Mouse (Mus musculus): ENCODE measurements around the gene Myo1d.

The Myo1d gene

GRCm38 (mm10) chr11:80575794-80576193 is 204.0 kb downstream of the Myo1d start:
- TF ChIP-seq GATA4 (IDR thresholded peaks at IDR 0.05; ENCODE audit: insufficient replicate concordance, low read length), result no peak

DNA sequence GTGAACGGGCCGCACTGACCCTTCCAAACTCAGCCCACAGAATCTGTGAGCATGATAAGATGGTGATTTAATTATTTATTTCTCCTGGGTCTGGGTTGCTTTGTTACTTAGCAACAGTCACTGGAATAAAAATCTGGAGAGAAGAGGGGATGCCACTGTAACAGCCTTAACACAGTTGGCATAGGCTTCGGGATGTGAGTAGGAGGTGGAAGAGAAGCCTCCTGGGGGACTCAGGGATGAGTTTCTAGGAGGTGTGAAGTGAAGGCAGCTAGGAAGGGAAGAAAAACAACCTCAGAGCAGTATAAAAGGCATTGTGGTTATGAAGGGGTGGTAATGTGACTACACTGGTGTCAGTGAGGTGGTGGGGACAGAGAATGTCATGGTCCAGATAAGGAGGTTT is 213.5 kb downstream of the Myo1d start:
- no peak for TF ChIP-seq GATA4 (IDR thresholded peaks at IDR 0.05; ENCODE audit: insufficient replicate concordance, low read length)

GRCm38 (mm10) chr11:80564975-80565965 is 214.6 kb downstream of the Myo1d start:
- no peak for TF ChIP-seq GATA4 (IDR thresholded peaks at IDR 0.05; ENCODE audit: insufficient replicate concordance, low read length)

- TF ChIP-seq GATA4 (IDR thresholded peaks at IDR 0.05; ENCODE audit: insufficient replicate concordance, low read length), result no peak
Measured at GRCm38 (mm10) chr11:80562479-80562878, 217.3 kb downstream of the Myo1d start.

- no peak for TF ChIP-seq GATA4 (IDR thresholded peaks at IDR 0.05; ENCODE audit: insufficient replicate concordance, low read length)
Measured at GRCm38 (mm10) chr11:80560770-80561169, 219.1 kb downstream of the Myo1d start.

GRCm38 (mm10) chr11:80555416-80555815 is 224.4 kb downstream of the Myo1d start:
- no peak for TF ChIP-seq GATA4 (IDR thresholded peaks at IDR 0.05; ENCODE audit: insufficient replicate concordance, low read length)

DNA sequence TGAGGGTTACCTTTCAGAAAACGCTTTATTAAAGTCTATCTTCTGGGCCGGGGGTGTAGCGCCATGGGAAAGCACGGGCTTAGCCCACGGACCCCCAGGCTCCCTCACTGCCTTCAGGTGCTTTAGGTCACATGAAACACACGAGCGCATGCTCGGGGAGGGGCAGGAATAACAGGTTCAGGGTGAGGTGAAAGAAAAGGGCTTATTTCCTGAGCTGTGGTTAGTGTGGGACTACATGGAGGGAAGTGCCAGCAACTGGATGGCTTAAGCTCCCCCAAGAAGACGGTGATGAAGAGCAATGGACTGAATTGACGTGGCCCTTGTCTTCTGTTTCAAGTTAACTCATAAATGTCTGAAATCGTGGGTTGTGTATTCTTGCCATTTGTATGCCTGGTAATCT is 226.8 kb downstream of the Myo1d start:
- TF ChIP-seq GATA4 (IDR thresholded peaks at IDR 0.05; ENCODE audit: insufficient replicate concordance, low read length), result no peak

GRCm38 (mm10) chr11:80551634-80552033 is 228.2 kb downstream of the Myo1d start:
- TF ChIP-seq GATA4 (IDR thresholded peaks at IDR 0.05; ENCODE audit: insufficient replicate concordance, low read length), result no peak

GRCm38 (mm10) chr11:80550264-80550663 is 229.6 kb downstream of the Myo1d start:
- no peak for TF ChIP-seq GATA4 (IDR thresholded peaks at IDR 0.05; ENCODE audit: insufficient replicate concordance, low read length)

- TF ChIP-seq GATA4 (IDR thresholded peaks at IDR 0.05; ENCODE audit: insufficient replicate concordance, low read length), result no peak
Measured at GRCm38 (mm10) chr11:80549854-80550253, 230.0 kb downstream of the Myo1d start.

DNA sequence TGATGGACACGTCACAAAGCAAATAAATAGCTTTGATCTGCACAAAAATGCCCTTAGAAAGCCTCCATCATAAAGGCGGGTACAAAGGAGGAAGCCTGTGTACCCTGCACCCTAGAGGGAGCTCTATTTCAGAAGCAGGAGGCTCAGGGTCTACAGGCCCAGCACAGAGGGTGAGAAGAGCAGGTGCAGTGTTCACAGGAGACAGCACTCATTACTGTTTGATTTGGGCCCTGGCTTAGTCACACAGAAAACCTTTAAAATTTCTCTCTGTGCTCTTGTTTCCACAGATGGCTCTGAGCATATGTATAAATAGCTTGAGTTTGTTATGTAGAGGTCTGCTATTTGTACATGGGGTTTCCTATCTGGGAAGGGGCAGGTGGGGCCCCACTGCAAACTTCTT is 233.6 kb downstream of the Myo1d start:
- no peak for TF ChIP-seq GATA4 (IDR thresholded peaks at IDR 0.05; ENCODE audit: insufficient replicate concordance, low read length)

GRCm38 (mm10) chr11:80539056-80539455 is 240.8 kb downstream of the Myo1d start:
- TF ChIP-seq GATA4 (IDR thresholded peaks at IDR 0.05; ENCODE audit: insufficient replicate concordance, low read length), result no peak

DNA sequence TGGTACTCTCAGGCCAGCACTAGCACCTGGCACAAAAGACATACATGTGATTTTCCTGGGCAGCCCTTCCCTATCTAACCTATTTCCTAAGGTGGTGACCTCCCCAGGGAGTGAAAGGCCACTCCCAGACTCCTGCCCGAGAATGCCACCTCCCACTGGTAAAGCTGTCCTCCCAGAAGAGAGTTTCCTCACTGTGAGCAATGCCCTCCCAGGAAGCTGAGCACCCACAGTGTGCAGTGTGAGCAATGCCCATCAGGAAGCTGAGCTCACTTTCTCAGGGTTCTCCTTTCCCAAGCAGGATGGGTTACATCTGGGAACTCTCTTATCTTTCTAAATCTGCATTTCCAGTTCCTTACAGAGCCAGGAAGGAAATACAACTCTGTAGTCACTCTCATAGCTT is 246.9 kb downstream of the Myo1d start:
- TF ChIP-seq GATA4 (IDR thresholded peaks at IDR 0.05; ENCODE audit: insufficient replicate concordance, low read length), result no peak

DNA sequence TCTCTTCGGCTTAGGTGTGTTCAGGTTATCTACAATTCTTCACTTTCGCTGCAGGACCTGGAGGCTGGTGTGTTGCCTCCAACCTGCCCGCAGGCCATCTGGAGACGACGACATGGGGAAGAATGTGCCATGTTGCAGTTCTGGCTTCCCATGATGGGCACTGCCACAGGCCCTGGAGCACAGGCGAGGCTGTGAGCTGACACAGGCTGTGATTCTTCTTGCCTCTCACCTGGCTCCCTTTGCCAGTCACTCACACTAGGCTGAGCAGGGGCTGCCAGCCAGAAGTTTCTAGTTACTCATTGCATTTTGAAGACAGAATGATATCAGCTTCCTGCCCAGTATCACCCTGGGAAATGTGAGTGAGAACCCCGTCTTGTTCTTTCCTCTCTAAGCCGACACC is 250.7 kb downstream of the Myo1d start:
- no peak for TF ChIP-seq GATA4 (IDR thresholded peaks at IDR 0.05; ENCODE audit: insufficient replicate concordance, low read length)

GRCm38 (mm10) chr11:80527697-80528096 is 252.1 kb downstream of the Myo1d start:
- no peak for TF ChIP-seq GATA4 (IDR thresholded peaks at IDR 0.05; ENCODE audit: insufficient replicate concordance, low read length)

DNA sequence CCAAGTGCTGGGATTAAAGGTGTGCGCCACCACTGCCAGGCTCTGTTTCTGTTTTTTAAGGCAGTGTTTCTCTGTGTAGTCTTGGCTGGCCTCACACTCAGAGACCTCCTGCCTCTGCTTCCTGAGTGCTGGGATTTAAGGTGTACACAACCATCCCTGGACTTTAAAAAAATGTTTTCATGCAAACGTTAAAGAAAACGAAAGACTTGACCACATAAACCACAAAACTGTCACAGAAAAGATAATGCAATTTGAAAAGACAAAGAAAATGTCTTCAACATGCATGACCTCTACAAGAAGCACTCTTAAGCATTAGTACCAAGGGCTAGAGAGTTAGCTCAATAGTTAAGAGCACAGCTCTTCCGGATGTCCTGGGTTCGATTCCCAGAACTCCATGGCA is 255.6 kb downstream of the Myo1d start:
- no peak for TF ChIP-seq GATA4 (IDR thresholded peaks at IDR 0.05; ENCODE audit: insufficient replicate concordance, low read length)

DNA sequence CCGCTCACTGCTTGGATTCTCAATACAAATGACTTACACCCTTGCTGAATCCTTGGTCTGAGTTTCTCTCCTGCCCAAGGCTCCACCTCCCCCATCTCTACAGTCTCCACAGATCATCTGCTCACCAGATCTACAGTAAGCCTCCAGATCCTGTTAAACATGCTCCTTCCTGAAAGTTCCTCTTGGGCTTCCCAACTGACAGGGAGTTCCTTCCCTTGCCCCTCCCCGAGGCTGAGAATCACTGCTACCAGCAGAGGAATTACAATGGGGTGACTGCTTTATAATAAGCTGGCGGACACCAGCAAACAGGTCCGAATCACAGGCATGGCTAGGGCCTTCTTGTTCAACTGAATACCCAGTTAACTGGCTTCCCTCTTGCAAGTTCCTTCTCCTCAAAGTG is 256.4 kb downstream of the Myo1d start:
- no peak for TF ChIP-seq GATA4 (IDR thresholded peaks at IDR 0.05; ENCODE audit: insufficient replicate concordance, low read length)

All from liver, adult (tissue).